Mouse (Mus musculus) forebrain, embryonic 11.5 days (tissue): ENCODE data around the gene Xrcc6. TPM values are rescaled to one million over a fixed set of nuclear protein-coding genes. Genes with fewer than 3 reads are reported as not detected.

Source experiments
- polyA plus RNA-seq: library from polyadenylated mRNA; unstranded; fragments of >200 nt; fragmentation: Nextera tagmentation; extraction: Ambion mirVana; gene quantifications from 2 replicates; pipeline ENCODE4 v1.2.1, GENCODE M21; 2014

The Xrcc6 gene
- polyA plus RNA-seq, 1 experiment from 2014 or later = 72.9 TPM

Other genes starting within 250 kb of the Xrcc6 start
- 50.1 and 57.6 TPM in 2 replicates for gene Zc3h7b, start 242.8 kb upstream of the Xrcc6 start, polyA plus RNA-seq
- 172 and 188 TPM in 2 replicates for gene Rangap1, start 242.3 kb upstream of the Xrcc6 start, polyA plus RNA-seq
- gene Tef, start 185.4 kb upstream of the Xrcc6 start, polyA plus RNA-seq = 16.8 and 17.4 TPM in 2 replicates
- gene Tob2, start 129.0 kb upstream of the Xrcc6 start, polyA plus RNA-seq = 22.1 and 23.6 TPM in 2 replicates
- gene Phf5a, start 115.9 kb upstream of the Xrcc6 start, polyA plus RNA-seq = 186 and 216 TPM in 2 replicates
- gene Aco2, start 115.5 kb upstream of the Xrcc6 start, polyA plus RNA-seq = 169 and 171 TPM in 2 replicates
- gene Polr3h, start 61.6 kb upstream of the Xrcc6 start, polyA plus RNA-seq = 65.1 and 80.5 TPM in 2 replicates
- 16.6 and 20.1 TPM in 2 replicates for gene Csdc2, start 51.1 kb upstream of the Xrcc6 start, polyA plus RNA-seq
- gene Pmm1, start 26.9 kb upstream of the Xrcc6 start, polyA plus RNA-seq = 35.1 and 36.9 TPM in 2 replicates
- not detected in 2 replicates for gene 1700029P11Rik, start 7.3 kb upstream of the Xrcc6 start, polyA plus RNA-seq
- gene Desi1, start 46.0 kb downstream of the Xrcc6 start, polyA plus RNA-seq = 40.3 and 45.1 TPM in 2 replicates
- gene Snu13, start 59.8 kb downstream of the Xrcc6 start, polyA plus RNA-seq = 289 and 308 TPM in 2 replicates
- not detected in 2 replicates for gene 4930407I10Rik, start 71.3 kb downstream of the Xrcc6 start, polyA plus RNA-seq
- gene Mei1, start 82.2 kb downstream of the Xrcc6 start, polyA plus RNA-seq = not detected in 2 replicates
- gene Ccdc134, start 140.1 kb downstream of the Xrcc6 start, polyA plus RNA-seq = 23.6 and 25.5 TPM in 2 replicates
- 209 and 216 TPM in 2 replicates for gene Srebf2, start 159.3 kb downstream of the Xrcc6 start, polyA plus RNA-seq
- gene Shisa8, start 225.0 kb downstream of the Xrcc6 start, polyA plus RNA-seq = 0.87 and 1.2 TPM in 2 replicates
- 0.35 and 0.64 TPM in 2 replicates for gene Tnfrsf13c, start 236.5 kb downstream of the Xrcc6 start, polyA plus RNA-seq